ENCODE assay signal across 26 mouse cellular contexts in genomic region chr6:91665990-91666700, GRCm38 (mm10). TPM values are rescaled to one million over a fixed set of nuclear protein-coding genes. Genes with fewer than 3 reads are reported as not detected.
DNase-seq lines count a peak whose midpoint lies in the region; ATAC-seq and TF ChIP-seq lines count a peak whose summit lies in the region.
"Had no signal": no experiment of that assay in that cellular context is flagged by ENCODE, and none has a peak within 500 bp of the region (broad histone marks: within the 10 kb centered on the region; RNA-seq: fewer than 3 reads in every experiment).

No protein-coding gene starts in this region.

- TF ChIP-seq EP300 in ES-Bruce4 (IDR thresholded peaks at IDR 0.05; ENCODE audit: insufficient read depth, low read depth, low read length) = no peak

- no peak for TF ChIP-seq CTCF in ES-Bruce4 (IDR thresholded peaks at IDR 0.05; ENCODE audit: low read depth, low read length)
- TF ChIP-seq CTCF in small intestine, adult 2 months (IDR thresholded peaks at IDR 0.05; ENCODE audit: extremely low read depth, insufficient read length, insufficient replicate concordance, low read depth, low read length) = no peak

- TF ChIP-seq POLR2A in ES-Bruce4 (IDR thresholded peaks at IDR 0.05; ENCODE audit: insufficient read depth, low read length) = no peak
- no peak for TF ChIP-seq POLR2A in small intestine, adult 2 months (IDR thresholded peaks at IDR 0.05; ENCODE audit: low read depth, low read length)

- H3K4me2 ChIP-seq in intestine, embryonic 16.5 days (ENCODE audit: low read depth, low read length) = no peak overlapping the region
- H3K4me2 ChIP-seq in intestine, embryonic 15.5 days (replicated peaks) = no peak overlapping the region
- H3K4me2 ChIP-seq in midbrain, embryonic 13.5 days (replicated peaks) = no peak overlapping the region
- H3K4me2 ChIP-seq: embryonic facial prominence, embryonic 13.5 days; forebrain, embryonic 12.5 days; heart, embryonic 11.5 days; hindbrain, embryonic 12.5 days; hindbrain, embryonic 15.5 days had no signal

- H3K27me3 ChIP-seq in intestine, embryonic 16.5 days (replicated peaks; ENCODE audit: control insufficient read depth, insufficient read depth, low read length) = no peaks in the 10 kb centered on the region
- H3K27me3 ChIP-seq in intestine, embryonic 15.5 days (replicated peaks) = no peaks in the 10 kb centered on the region
- H3K27me3 ChIP-seq in ES-Bruce4 (ENCODE audit: control insufficient read depth, insufficient read depth, low read length, poor library complexity, severe bottlenecking) = no peaks in the 10 kb centered on the region
- H3K27me3 ChIP-seq in small intestine, adult 2 months (ENCODE audit: control insufficient read depth, insufficient read depth, low read length) = no peaks in the 10 kb centered on the region
- no peaks in the 10 kb centered on the region for H3K27me3 ChIP-seq in midbrain, embryonic 13.5 days
- H3K27me3 ChIP-seq: embryonic facial prominence, embryonic 13.5 days; forebrain, embryonic 12.5 days; hindbrain, embryonic 12.5 days; hindbrain, embryonic 15.5 days had no signal

- no peak overlapping the region for H3K27ac ChIP-seq in intestine, embryonic 16.5 days (ENCODE audit: low read length)
- no peak overlapping the region for H3K27ac ChIP-seq in intestine, embryonic 15.5 days
- H3K27ac ChIP-seq in ES-Bruce4 (ENCODE audit: insufficient read depth, low read length) = peak overlapping the region; percentile 8
- peak overlapping the region; percentile 31; the same call in 1 of the 2 replicates for H3K27ac ChIP-seq in small intestine, adult 2 months (ENCODE audit: insufficient read depth, low read depth, low read length)
- no peak overlapping the region for H3K27ac ChIP-seq in midbrain, embryonic 13.5 days
- H3K27ac ChIP-seq: embryonic facial prominence, embryonic 10.5 days; embryonic facial prominence, embryonic 13.5 days; forebrain, embryonic 12.5 days; hindbrain, embryonic 12.5 days; hindbrain, embryonic 15.5 days had no signal

- no peaks in the 10 kb centered on the region for H3K9me3 ChIP-seq in intestine, embryonic 16.5 days (ENCODE audit: control insufficient read depth, low read length)
- no peaks in the 10 kb centered on the region for H3K9me3 ChIP-seq in intestine, embryonic 15.5 days
- H3K9me3 ChIP-seq in ES-Bruce4 (replicated peaks; ENCODE audit: control insufficient read depth, insufficient read depth, low read length, poor library complexity, severe bottlenecking) = no peaks in the 10 kb centered on the region
- no peaks in the 10 kb centered on the region for H3K9me3 ChIP-seq in midbrain, embryonic 13.5 days
- H3K9me3 ChIP-seq: embryonic facial prominence, embryonic 10.5 days; embryonic facial prominence, embryonic 13.5 days; forebrain, embryonic 12.5 days; hindbrain, embryonic 12.5 days; hindbrain, embryonic 15.5 days had no signal

- H3K9ac ChIP-seq in intestine, embryonic 16.5 days (ENCODE audit: low read depth, low read length) = no peak overlapping the region
- H3K9ac ChIP-seq in intestine, embryonic 15.5 days = no peak overlapping the region
- H3K9ac ChIP-seq in ES-Bruce4 (ENCODE audit: low read depth, poor library complexity, severe bottlenecking) = no peak overlapping the region
- H3K9ac ChIP-seq in midbrain, embryonic 13.5 days (replicated peaks) = no peak overlapping the region
- H3K9ac ChIP-seq: embryonic facial prominence, embryonic 13.5 days; forebrain, embryonic 12.5 days; hindbrain, embryonic 12.5 days; hindbrain, embryonic 15.5 days had no signal

- H3K4me1 ChIP-seq in intestine, embryonic 16.5 days (ENCODE audit: control insufficient read depth, insufficient read depth, low read length) = no peaks in the 10 kb centered on the region
- H3K4me1 ChIP-seq in intestine, embryonic 15.5 days (replicated peaks) = no peaks in the 10 kb centered on the region
- peaks cover 6% of the 10 kb centered on the region for H3K4me1 ChIP-seq in ES-Bruce4 (ENCODE audit: control insufficient read depth, insufficient read depth, low read length)
- H3K4me1 ChIP-seq in small intestine, adult 2 months (ENCODE audit: control insufficient read depth, insufficient read depth, insufficient read length, low read length) = peaks cover 11% of the 10 kb centered on the region; the same call in 1 of the 2 replicates
- H3K4me1 ChIP-seq in midbrain, embryonic 13.5 days (replicated peaks) = no peaks in the 10 kb centered on the region
- H3K4me1 ChIP-seq: embryonic facial prominence, embryonic 13.5 days; hindbrain, embryonic 15.5 days had no signal

- DNase-seq in R1 (ENCODE audit: low read depth, low spot score) = peak; percentile 83
- DNase-seq in adrenal gland, adult 8-10 months = no peak
- DNase-seq in spleen, postnatal 4 days (ENCODE audit: low spot score in 2 of 2) = no peak
- DNase-seq: adrenal gland, adult 2 months; adrenal gland, postnatal 25 days; cerebellum, adult 11-12 months; cerebellum, adult 8-10 months; cerebellum, postnatal 10 days; cerebellum, postnatal 36 days; embryo, embryonic 11 days; gastrocnemius, postnatal 10 days; gastrocnemius, postnatal 36 days; heart, adult 11 months had no signal

- ATAC-seq in intestine, embryonic 16.5 days = peak; percentile 57; the same call in 1 of the 2 replicates
- ATAC-seq in intestine, embryonic 15.5 days = no peak
- no peak for ATAC-seq in midbrain, embryonic 13.5 days
- ATAC-seq: forebrain, embryonic 16.5 days had no signal

- no peaks in the 10 kb centered on the region for H3K36me3 ChIP-seq in intestine, embryonic 16.5 days (ENCODE audit: control insufficient read depth, insufficient read depth, low read length)
- H3K36me3 ChIP-seq in intestine, embryonic 15.5 days = no peaks in the 10 kb centered on the region
- no peaks in the 10 kb centered on the region for H3K36me3 ChIP-seq in ES-Bruce4 (ENCODE audit: control insufficient read depth, insufficient read depth, low read length, poor library complexity, severe bottlenecking)
- H3K36me3 ChIP-seq in small intestine, adult 2 months (ENCODE audit: control insufficient read depth, insufficient read depth, low read length) = no peaks in the 10 kb centered on the region
- H3K36me3 ChIP-seq in midbrain, embryonic 13.5 days = no peaks in the 10 kb centered on the region
- H3K36me3 ChIP-seq: embryonic facial prominence, embryonic 10.5 days; embryonic facial prominence, embryonic 13.5 days; forebrain, embryonic 12.5 days; hindbrain, embryonic 12.5 days; hindbrain, embryonic 15.5 days had no signal

- H3K4me3 ChIP-seq in intestine, embryonic 16.5 days (ENCODE audit: low read length) = no peak overlapping the region
- H3K4me3 ChIP-seq in intestine, embryonic 15.5 days (replicated peaks) = no peak overlapping the region
- no peak overlapping the region for H3K4me3 ChIP-seq in ES-Bruce4 (ENCODE audit: low read depth, low read length)
- no peak overlapping the region for H3K4me3 ChIP-seq in small intestine, adult 2 months (ENCODE audit: low read depth, low read length)
- H3K4me3 ChIP-seq in midbrain, embryonic 13.5 days (replicated peaks) = no peak overlapping the region
- H3K4me3 ChIP-seq: embryonic facial prominence, embryonic 10.5 days; embryonic facial prominence, embryonic 13.5 days; erythroblast, embryonic 14.5 days; forebrain, embryonic 12.5 days; hindbrain, embryonic 12.5 days; hindbrain, embryonic 15.5 days had no signal

- WGBS in intestine, embryonic 16.5 days = 88% methylated on average over 3 of the region's 3 CpGs
- 87% methylated on average over 3 of the region's 3 CpGs for WGBS in intestine, embryonic 15.5 days
- 73% methylated on average over 3 of the region's 3 CpGs for WGBS in small intestine, adult 2 months
- WGBS in midbrain, embryonic 13.5 days = 89% methylated on average over 3 of the region's 3 CpGs

RNA-seq across cellular contexts. Expression of gene Slc6a6, which starts 17.7 kb away (rescaled TPM):
- 103 and 104 TPM in 2 replicates for polyA plus RNA-seq in intestine, embryonic 16.5 days (2015; fragmentation: Nextera tagmentation; extraction: Ambion mirVana)
- polyA plus RNA-seq in intestine, embryonic 15.5 days (2015; fragmentation: Nextera tagmentation; extraction: Ambion mirVana) = 78.0 and 87.9 TPM in 2 replicates
- 109 and 114 TPM in 2 replicates for polyA plus RNA-seq in ES-Bruce4 (2011; ENCODE audit: insufficient read depth, insufficient read length, low read depth, missing spikeins)
- polyA plus RNA-seq in small intestine, adult 2 months (2012; rRNA removed) = 44.0 and 124 TPM in 2 replicates
- total RNA-seq in adrenal gland, adult 8-10 months (2022) = 100 to 1,000 TPM; 468 to 562 (median 518) TPM
- polyA plus RNA-seq in midbrain, embryonic 13.5 days (2015; fragmentation: Nextera tagmentation; extraction: Ambion mirVana) = 84.4 and 89.8 TPM in 2 replicates

Comparison
In these comparisons a context has a peak if more than half of its experiments do, and no peak if none do; other contexts are left out.
1. H3K27ac ChIP-seq: peak in ES-Bruce4 (single experiment) and small intestine, adult 2 months (single experiment); none in intestine, embryonic 16.5 days (single experiment), intestine, embryonic 15.5 days (single experiment) and midbrain, embryonic 13.5 days (single experiment).